Mouse (Mus musculus) frontal cortex, postnatal 10 days (tissue): ENCODE results near the gene Igfn1.
A peak's percentile ranks its signal among the peaks of the same experiment; 100 is the strongest.

ENCODE experiments used
- DNase-seq, 2 experiments: peaks; one replicate each; pipeline ENCODE4 v3.0.0; 2022; ENCODE audit warnings: low spot score in 2 of 2, mixed read lengths in 1 of 2

The Igfn1 gene

DNA sequence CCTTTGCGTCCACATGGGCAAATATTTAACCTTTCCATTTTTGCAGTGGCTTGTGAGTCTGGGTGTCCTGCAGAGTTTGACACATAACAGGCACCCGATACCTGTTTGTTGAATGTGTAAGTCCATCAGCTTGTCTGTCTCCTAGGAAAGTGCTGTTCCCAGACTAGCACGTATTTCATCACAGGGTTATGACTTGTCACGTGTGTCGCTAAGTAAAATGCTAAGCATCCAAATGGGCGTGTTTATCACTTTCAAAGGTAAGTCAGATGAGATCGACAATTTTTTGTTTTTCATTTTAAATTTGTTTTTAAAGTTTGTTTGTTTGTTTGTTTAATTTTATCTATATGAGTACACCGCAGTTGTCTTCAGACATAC lies 2.0 kb upstream of the Igfn1 start:
- DNase-seq, result no peak

DNA sequence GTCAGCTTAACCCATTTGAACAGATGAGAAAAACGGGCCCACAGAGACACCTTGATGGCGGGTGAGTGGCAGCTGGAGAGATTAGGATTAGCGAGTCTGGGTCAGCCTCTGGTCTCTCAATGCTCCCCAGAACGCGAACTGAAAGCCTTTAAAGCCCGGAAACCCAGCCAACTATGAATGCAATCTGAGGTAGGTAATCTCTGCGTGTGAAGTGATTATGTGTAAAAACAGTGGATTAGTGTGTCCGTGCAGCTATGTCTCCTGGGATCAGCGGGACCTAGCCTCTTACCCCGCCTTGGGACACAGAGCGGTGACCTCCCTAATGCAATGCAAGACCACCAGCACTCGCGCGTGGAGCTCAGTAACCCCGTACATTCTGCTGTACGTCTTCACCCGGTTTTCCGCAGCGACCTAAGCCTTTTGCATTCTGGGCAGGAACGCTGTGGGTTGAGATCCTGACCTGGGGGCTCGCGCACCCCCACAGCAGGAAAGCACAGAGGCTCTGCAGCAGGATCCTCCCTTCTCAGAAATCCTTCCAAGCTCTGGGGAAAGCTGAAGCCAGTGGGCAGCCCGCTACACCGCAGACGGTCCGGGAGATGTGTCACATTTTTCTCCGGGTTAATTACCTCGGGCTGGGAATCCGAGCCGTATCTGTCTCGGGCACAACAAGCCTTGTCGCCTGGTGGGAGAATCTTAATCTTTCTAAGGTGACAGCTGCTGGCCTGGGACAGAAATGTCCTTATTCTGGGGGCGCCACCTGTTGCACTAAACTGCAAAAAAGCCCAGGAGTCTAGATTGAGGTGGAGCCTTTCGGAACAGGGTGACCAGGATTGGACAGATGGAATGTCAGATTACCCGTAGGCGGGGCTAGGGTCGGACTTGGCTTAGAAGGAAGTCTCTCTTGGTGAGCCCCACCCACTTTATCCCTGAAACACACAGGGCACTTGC lies 1.3 kb upstream of the Igfn1 start, which contains the start of gene Tmem9:
Gene Tmem9, plus strand, starts transcription at position 940 of the 948 bp plus-strand sequence.
- DNase-seq, result peak; percentile 37 to 49

DNA sequence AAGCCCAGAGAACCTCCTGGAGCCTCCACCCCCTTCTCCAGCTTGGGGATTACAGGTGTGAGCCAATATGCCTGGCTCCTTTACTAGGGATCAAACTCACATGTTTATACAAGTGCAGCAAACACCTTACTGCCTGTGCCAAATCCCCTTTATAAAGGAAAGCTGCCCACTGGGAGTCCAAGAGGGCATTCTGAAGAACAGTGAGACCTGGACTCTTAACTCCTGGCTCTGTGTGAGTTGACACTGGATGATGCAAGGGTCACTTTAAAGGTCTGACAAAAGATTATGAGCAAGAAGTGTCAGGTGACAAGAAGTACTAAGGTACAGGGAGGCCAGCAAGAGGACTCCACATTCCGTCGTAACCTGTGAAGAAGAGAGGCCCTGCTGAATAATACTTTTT lies 4.7 kb downstream of the Igfn1 start:
- DNase-seq, result no peak

- DNase-seq, result no peak
These were observed 6.3 kb downstream of the Igfn1 start for GRCm38 (mm10) chr1:135999720-136000287.

GRCm38 (mm10) chr1:135997537-135997936 lies 8.6 kb downstream of the Igfn1 start:
- no peak for DNase-seq

DNA sequence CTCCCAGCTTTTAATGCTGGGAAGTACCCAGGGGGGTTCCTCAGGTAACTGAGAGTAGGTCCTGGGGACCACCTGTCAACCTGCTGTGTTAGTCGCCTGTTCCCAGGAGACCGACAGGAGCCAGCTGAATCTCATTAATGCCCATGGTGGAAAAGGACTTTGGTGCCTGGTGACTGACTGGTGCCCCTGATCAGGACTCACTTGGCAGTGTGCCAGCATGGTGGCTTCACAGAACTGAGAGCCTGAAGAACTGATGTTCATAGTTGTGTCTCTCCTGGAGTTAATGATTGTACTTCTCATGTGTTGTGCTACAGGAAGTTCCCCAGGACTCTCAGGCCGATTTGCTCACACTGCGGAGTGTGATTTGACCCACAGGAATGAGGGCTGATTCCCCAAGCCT lies 12.7 kb downstream of the Igfn1 start:
- DNase-seq, result no peak

- no peak for DNase-seq
These were observed 16.3 kb downstream of the Igfn1 start for GRCm38 (mm10) chr1:135989876-135990275.

DNA sequence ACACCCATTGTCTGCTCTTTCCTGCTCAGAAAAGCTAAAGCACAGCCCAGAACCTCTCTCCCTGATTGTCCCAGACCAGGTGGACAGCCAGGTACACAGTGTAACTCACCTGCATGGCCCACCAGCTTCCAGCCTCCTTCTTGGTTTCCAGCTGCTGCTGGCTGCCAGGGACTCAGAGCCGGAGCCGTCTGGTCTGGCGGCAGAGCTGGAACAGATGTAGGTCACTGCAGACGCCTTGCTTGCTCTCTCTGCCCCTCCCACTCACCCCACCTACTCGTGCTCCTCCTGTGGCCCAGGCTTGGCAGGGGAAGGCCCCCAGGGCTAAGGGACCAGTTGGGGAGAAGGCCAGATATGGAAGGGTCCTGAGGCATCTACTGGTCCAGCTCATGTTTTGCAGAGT lies 22.0 kb downstream of the Igfn1 start:
- no peak for DNase-seq

- no peak for DNase-seq
These were observed 33.6 kb downstream of the Igfn1 start for GRCm38 (mm10) chr1:135972576-135972975.

- DNase-seq, result no peak
These were observed 35.7 kb downstream of the Igfn1 start for GRCm38 (mm10) chr1:135970486-135970885.

DNA sequence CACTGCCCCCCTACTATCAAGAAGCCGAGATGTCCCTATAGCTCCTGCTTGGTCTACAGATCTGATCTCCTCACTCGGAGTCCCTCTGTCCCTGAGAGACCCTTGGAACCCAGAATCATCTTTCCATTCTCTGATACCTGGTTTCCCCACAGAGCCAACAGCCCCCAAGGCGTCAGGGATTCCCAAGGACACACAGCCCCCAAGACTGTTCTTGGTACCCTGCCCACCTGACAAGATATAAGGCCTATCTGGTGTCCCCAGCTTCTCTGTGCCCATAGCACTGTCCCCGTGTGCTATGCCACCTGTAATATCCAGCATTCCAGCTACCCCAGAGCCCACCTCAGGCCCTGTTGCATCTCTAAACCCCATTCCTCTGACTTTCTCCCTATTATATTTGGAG lies 38.4 kb downstream of the Igfn1 start:
- DNase-seq, result no peak

GRCm38 (mm10) chr1:135964561-135964960 lies 41.6 kb downstream of the Igfn1 start:
- DNase-seq, result no peak

GRCm38 (mm10) chr1:135963177-135963576 lies 43.0 kb downstream of the Igfn1 start:
- DNase-seq, result no peak

DNA sequence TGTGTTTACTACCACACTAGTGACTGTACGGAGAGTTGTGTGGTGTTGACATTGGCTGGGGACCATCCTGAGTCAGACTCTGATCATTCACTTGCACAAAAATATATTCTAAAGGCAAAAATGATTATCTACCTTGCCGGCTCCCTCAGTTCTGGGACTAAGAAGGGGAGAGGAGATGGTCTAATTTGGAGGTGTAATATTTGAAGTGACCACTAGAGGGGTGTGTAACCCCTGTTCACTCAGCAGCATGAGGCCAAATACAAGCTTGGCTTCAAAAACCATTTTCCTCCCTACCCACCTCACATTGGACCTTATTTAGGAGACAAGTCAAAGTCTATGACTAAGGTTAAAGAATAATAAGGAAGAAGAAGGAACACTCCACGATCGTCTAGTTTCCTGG lies 47.7 kb downstream of the Igfn1 start:
- DNase-seq, result no peak

DNA sequence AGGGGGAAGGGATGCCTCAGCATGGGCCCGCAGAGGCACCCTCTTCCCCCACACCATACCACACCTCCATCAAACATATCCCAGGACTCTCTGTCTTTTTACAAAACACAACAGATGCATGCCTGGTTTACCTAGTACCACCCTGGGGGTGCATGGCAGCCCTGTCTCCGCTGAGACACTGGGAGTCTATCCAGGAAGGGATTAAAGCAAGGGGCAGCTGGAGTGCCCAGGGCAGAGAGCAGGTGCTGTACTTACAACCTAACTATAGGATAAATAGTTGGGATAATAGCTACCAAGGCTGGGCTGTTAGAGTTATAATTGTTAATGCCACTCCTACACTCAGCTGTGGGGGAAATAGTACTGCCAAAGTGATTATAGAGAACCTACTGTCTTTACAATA lies 57.3 kb downstream of the Igfn1 start:
- DNase-seq, result no peak

- DNase-seq, result no peak
These were observed 59.9 kb downstream of the Igfn1 start for GRCm38 (mm10) chr1:135946247-135946646.

DNA sequence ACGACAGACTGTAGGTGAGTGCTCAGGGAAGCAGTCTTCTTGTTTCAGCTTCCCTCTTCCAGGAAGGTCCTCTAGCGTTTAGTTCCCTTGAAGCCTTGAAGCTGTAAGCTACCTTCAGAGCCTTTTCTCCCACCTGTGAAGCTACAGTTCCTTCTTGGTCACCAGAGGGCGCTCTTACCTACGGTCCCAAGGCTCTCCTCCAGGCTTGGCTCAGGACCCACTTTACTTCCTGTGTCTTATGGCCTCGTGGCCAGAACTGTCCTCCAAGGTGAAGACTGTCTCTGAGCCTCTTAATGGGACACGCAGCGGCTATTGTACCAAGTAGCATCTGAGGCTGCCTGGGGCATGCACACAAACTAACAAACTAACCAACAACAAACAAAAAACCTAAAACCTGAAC lies 60.4 kb downstream of the Igfn1 start:
- DNase-seq, result no peak

DNA sequence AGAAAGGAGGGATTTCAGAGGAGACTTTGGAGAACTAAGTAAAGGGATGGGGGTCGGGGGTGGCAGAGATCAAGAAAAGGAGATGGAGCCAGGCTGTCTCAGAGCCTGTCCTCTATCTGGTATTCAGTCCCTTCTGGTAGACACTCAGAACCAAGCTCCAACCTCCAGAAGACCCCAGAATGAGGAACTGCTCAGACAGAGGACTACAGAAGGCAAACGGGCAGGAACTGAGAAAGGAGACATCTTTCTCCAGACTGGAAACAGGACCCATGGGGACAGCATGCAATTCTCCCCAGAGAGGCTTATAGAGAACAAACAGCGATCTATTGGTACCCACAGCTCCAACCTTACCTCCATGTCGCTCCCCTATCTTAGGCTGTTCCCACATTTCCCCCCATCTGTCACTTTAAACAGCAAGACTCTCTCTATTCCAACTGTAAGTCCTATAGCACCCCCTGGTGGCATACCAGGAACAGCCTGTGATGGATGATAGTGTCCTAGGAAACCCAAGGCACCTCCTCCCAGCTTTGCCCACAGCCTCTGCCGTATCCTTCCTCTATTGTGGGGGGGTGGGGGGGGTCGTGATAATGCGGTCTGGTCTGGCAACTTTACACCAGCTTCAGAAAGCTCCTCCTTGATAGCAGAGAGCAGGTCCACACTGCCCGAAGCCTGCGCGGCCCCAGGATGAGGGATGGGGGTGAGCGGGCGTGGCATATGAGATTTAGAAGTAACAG lies 61.4 kb downstream of the Igfn1 start:
- peak; percentile 76 to 81 for DNase-seq

- no peak for DNase-seq
These were observed 62.4 kb downstream of the Igfn1 start for GRCm38 (mm10) chr1:135943713-135944112.

DNA sequence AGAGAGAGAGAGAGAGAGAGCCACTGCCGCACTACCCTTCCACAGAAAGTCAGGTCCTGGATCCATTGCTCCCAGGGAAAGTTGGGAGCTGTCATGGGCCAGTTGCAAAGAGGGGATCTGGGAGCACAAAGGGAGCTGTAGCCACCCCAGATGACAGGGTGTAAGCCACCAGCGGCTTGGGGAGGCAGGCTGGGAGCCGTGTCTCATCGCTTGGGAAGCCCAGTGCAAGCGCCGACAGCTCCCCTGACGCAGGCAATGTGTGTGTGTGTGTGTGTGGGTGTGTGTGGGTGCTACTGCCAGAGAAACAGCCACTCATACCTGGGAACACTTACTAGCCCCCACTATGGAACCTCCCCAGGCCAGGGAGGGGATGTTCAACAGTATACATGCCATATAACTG lies 64.0 kb downstream of the Igfn1 start:
- no peak for DNase-seq

- DNase-seq, result no peak
These were observed 64.7 kb downstream of the Igfn1 start for GRCm38 (mm10) chr1:135941259-135942006.

- DNase-seq, result no peak
These were observed 70.1 kb downstream of the Igfn1 start for GRCm38 (mm10) chr1:135936091-135936490.
